ENCODE assay signal across 11 mouse cellular contexts in the genomic region with DNA sequence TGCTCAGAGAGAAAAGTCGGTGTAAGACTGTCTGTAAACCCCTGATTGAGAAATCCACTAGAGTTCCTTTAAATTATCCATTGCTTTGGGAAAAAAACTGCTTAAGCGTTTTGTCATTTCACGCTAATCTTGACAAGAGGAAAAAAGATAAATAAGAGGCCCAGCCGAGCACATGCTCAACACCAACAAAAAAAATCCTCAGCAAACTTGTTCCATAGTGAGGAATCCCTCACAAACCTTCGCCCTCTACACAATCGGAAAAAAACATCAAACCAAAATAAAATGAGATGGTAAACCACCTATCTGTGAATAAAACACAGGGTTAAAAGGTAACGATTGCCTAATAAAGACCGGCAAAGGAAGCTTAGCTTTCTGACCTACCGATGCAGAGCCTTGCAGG. TPM values are rescaled to one million over a fixed set of nuclear protein-coding genes. Genes with fewer than 3 reads are reported as not detected.
A peak's percentile ranks its signal among the peaks of the same experiment; 100 is the strongest.
DNase-seq lines count a peak whose midpoint lies in the region; ATAC-seq and TF ChIP-seq lines count a peak whose summit lies in the region.
"Had no signal": no experiment of that assay in that cellular context is flagged by ENCODE, and none has a peak within 500 bp of the region (broad histone marks: within the 10 kb centered on the region; RNA-seq: fewer than 3 reads in every experiment).

No protein-coding gene starts in this region.

- no peak for TF ChIP-seq CTCF in lung, postnatal 0 days (IDR thresholded peaks at IDR 0.05)
- TF ChIP-seq CTCF in embryonic fibroblast, embryonic 13.5 days (IDR thresholded peaks at IDR 0.05; ENCODE audit: borderline replicate concordance, insufficient read depth, low read length), result no peak

- H3K4me3 ChIP-seq in lung, postnatal 0 days (ENCODE audit: low read depth, low read length), result peak overlapping the region; percentile 73
- H3K4me3 ChIP-seq in embryonic fibroblast, embryonic 13.5 days (ENCODE audit: insufficient read depth, low read length), result peak overlapping the region; percentile 95
- peak overlapping the region; percentile 85 for H3K4me3 ChIP-seq in limb, embryonic 12.5 days (replicated peaks)
- H3K4me3 ChIP-seq in stomach, embryonic 15.5 days (replicated peaks), result peak overlapping the region; percentile 86

- WGBS in lung, postnatal 0 days, result 3% methylated on average over 9 of the region's 9 CpGs
- 21% methylated on average over 9 of the region's 9 CpGs for WGBS in limb, embryonic 12.5 days
- WGBS in stomach, embryonic 15.5 days, result 10% methylated on average over 9 of the region's 9 CpGs

- peak overlapping the region; percentile 74 for H3K4me2 ChIP-seq in lung, postnatal 0 days (replicated peaks; ENCODE audit: low read depth, low read length)
- H3K4me2 ChIP-seq in limb, embryonic 12.5 days, result peak overlapping the region; percentile 61
- peak overlapping the region; percentile 63 for H3K4me2 ChIP-seq in stomach, embryonic 15.5 days

- H3K4me1 ChIP-seq in lung, postnatal 0 days (ENCODE audit: insufficient read depth, low read depth, low read length), result no peaks in the 10 kb centered on the region; the same call in 1 of the 2 replicates
- no peaks in the 10 kb centered on the region; the same call in 1 of the 2 replicates for H3K4me1 ChIP-seq in embryonic fibroblast, embryonic 13.5 days (ENCODE audit: control insufficient read depth, insufficient read depth, low read length)
- peaks cover 13% of the 10 kb centered on the region for H3K4me1 ChIP-seq in limb, embryonic 12.5 days (replicated peaks)
- H3K4me1 ChIP-seq in stomach, embryonic 15.5 days, result peaks cover 13% of the 10 kb centered on the region; the same call in 1 of the 2 replicates

- H3K9me3 ChIP-seq in lung, postnatal 0 days (ENCODE audit: low read length), result no peaks in the 10 kb centered on the region
- no peaks in the 10 kb centered on the region for H3K9me3 ChIP-seq in limb, embryonic 12.5 days
- H3K9me3 ChIP-seq in stomach, embryonic 15.5 days, result no peaks in the 10 kb centered on the region

- no peaks in the 10 kb centered on the region for H3K27me3 ChIP-seq in lung, postnatal 0 days (replicated peaks; ENCODE audit: insufficient read depth, low read length)
- no peaks in the 10 kb centered on the region for H3K27me3 ChIP-seq in limb, embryonic 12.5 days
- H3K27me3 ChIP-seq in stomach, embryonic 15.5 days (replicated peaks), result no peaks in the 10 kb centered on the region

- peak overlapping the region; percentile 87; the same call in 1 of the 2 replicates for H3K27ac ChIP-seq in lung, postnatal 0 days (ENCODE audit: low read length)
- H3K27ac ChIP-seq in embryonic fibroblast, embryonic 13.5 days (ENCODE audit: insufficient read depth, low read length), result peak overlapping the region; percentile 89
- H3K27ac ChIP-seq in limb, embryonic 12.5 days, result no peak overlapping the region
- 0 out of 2 replicates have a peak overlapping the region, but pooled peaks have one; percentile 6 for H3K27ac ChIP-seq in stomach, embryonic 15.5 days

- peak; percentile 19 for DNase-seq in lung, postnatal 0 days (ENCODE audit: low spot score)
- DNase-seq in lung, postnatal 36 days, result no peak
- DNase-seq in adrenal gland, postnatal 25 days, result no peak
- DNase-seq in natural killer cell, adult 2 months (ENCODE audit: low spot score in 2 of 2), result no peak
- no peak for DNase-seq in Muller cell, postnatal 12 days (ENCODE audit: inconsistent ontology term)
- DNase-seq: cerebellum, adult 11-12 months; left cerebral cortex, postnatal 4 days; thymus, adult 2 months had no signal

- H3K36me3 ChIP-seq in lung, postnatal 0 days (ENCODE audit: insufficient read depth, low read length), result 0 out of 2 replicates have a peak, but pooled peaks cover 13% of the 10 kb centered on the region
- peaks cover 29% of the 10 kb centered on the region for H3K36me3 ChIP-seq in limb, embryonic 12.5 days
- peaks cover 15% of the 10 kb centered on the region for H3K36me3 ChIP-seq in stomach, embryonic 15.5 days

- peak overlapping the region; percentile 30 for H3K9ac ChIP-seq in lung, postnatal 0 days (replicated peaks; ENCODE audit: low read depth)
- H3K9ac ChIP-seq in limb, embryonic 12.5 days (replicated peaks), result peak overlapping the region; percentile 86
- peak overlapping the region; percentile 88; the same call in 1 of the 2 replicates for H3K9ac ChIP-seq in stomach, embryonic 15.5 days

- no peak for TF ChIP-seq POLR2A in embryonic fibroblast, embryonic 13.5 days (IDR thresholded peaks at IDR 0.05; ENCODE audit: low read depth, low read length)

- ATAC-seq in lung, postnatal 0 days, result no peak
- ATAC-seq in limb, embryonic 12.5 days (ENCODE audit: insufficient number of reproducible peaks, insufficient read depth, low FRiP score, low TSS enrichment, low read depth), result no peak
- ATAC-seq in stomach, embryonic 15.5 days (ENCODE audit: insufficient read depth, low FRiP score, low read depth), result no peak

- no peak for TF ChIP-seq EP300 in lung, postnatal 0 days (IDR thresholded peaks at IDR 0.05)

RNA-seq across cellular contexts. Expression of a gene that starts 1.1 kb away (rescaled TPM):
- polyA plus RNA-seq in lung, postnatal 0 days (2015; fragmentation: Nextera tagmentation; extraction: Ambion mirVana), result 19.9 and 25.7 TPM in 2 replicates
- polyA plus RNA-seq in embryonic fibroblast, embryonic 13.5 days (2011; ENCODE audit: insufficient read length, low read depth, missing spikeins), result 118 and 154 TPM in 2 replicates
- polyA plus RNA-seq in limb, embryonic 12.5 days (2016; fragmentation: Nextera tagmentation; extraction: Ambion mirVana), result 59.3 and 65.0 TPM in 2 replicates
- 54.4 and 55.5 TPM in 2 replicates for polyA plus RNA-seq in stomach, embryonic 15.5 days (2015; fragmentation: Nextera tagmentation; extraction: Ambion mirVana)
- 83.7 and 83.9 TPM in 2 replicates for total RNA-seq in adrenal gland, postnatal 25 days (2021)

RNA-seq across cellular contexts. Expression of a gene that starts 16.4 kb away (rescaled TPM):
- 0.44 and 0.48 TPM in 2 replicates for polyA plus RNA-seq in lung, postnatal 0 days (2015; fragmentation: Nextera tagmentation; extraction: Ambion mirVana)
- polyA plus RNA-seq in embryonic fibroblast, embryonic 13.5 days (2011; ENCODE audit: insufficient read length, low read depth, missing spikeins), result not detected in 2 replicates
- 1.8 and 2.0 TPM in 2 replicates for polyA plus RNA-seq in limb, embryonic 12.5 days (2016; fragmentation: Nextera tagmentation; extraction: Ambion mirVana)
- polyA plus RNA-seq in stomach, embryonic 15.5 days (2015; fragmentation: Nextera tagmentation; extraction: Ambion mirVana), result 0.89 and 1.0 TPM in 2 replicates
- not detected in 2 replicates for total RNA-seq in adrenal gland, postnatal 25 days (2021)

RNA-seq across cellular contexts. Expression of a gene that starts 38.4 kb away (rescaled TPM):
- polyA plus RNA-seq in lung, postnatal 0 days (2015; fragmentation: Nextera tagmentation; extraction: Ambion mirVana), result 25.9 and 28.0 TPM in 2 replicates
- polyA plus RNA-seq in embryonic fibroblast, embryonic 13.5 days (2011; ENCODE audit: insufficient read length, low read depth, missing spikeins), result 35.3 and 39.0 TPM in 2 replicates
- polyA plus RNA-seq in limb, embryonic 12.5 days (2016; fragmentation: Nextera tagmentation; extraction: Ambion mirVana), result 33.7 and 34.4 TPM in 2 replicates
- 30.1 and 33.1 TPM in 2 replicates for polyA plus RNA-seq in stomach, embryonic 15.5 days (2015; fragmentation: Nextera tagmentation; extraction: Ambion mirVana)
- 46.7 and 47.1 TPM in 2 replicates for total RNA-seq in adrenal gland, postnatal 25 days (2021)

Comparison
In these comparisons a context has a peak if more than half of its experiments do, and no peak if none do; other contexts are left out.
1. H3K9ac ChIP-seq: peak in every context shown above with its lines; median percentile 88 in stomach, embryonic 15.5 days; 86 in limb, embryonic 12.5 days; 30 in lung, postnatal 0 days.